Mouse (Mus musculus) kidney, adult 2 months (tissue): Measurements from ENCODE around the gene Gsg1. TPM values are rescaled to one million over a fixed set of nuclear protein-coding genes. Genes with fewer than 3 reads are reported as not detected.
A peak's percentile ranks its signal among the peaks of the same experiment; 100 is the strongest.

Experiments
- DNase-seq: peaks from one replicate; pipeline ENCODE4 v3.0.0; 2021
- H3K27ac ChIP-seq: fragments of 200-500 bp; 2 replicates; pipeline ENCODE4 v1.5.1; 2012; ENCODE audit warnings: low read depth, low read length, control low read depth, inconsistent platforms; ENCODE audit not compliant: insufficient read depth
- H3K27me3 ChIP-seq: fragments of 200-500 bp; replicated peaks from 2 replicates; pipeline ENCODE4 v1.6.1; 2012; ENCODE audit warnings: mild to moderate bottlenecking, moderate library complexity, low read length, inconsistent platforms; ENCODE audit not compliant: control insufficient read depth, insufficient read depth
- H3K36me3 ChIP-seq: fragments of 200-500 bp; 2 replicates; pipeline ENCODE4 v1.6.1; 2012; ENCODE audit warnings: mild to moderate bottlenecking, moderate library complexity, low read length, inconsistent platforms; ENCODE audit not compliant: control insufficient read depth, insufficient read depth
- H3K4me1 ChIP-seq: fragments of 200-500 bp; 2 replicates; pipeline ENCODE4 v1.6.1; 2011; ENCODE audit warnings: low read length; ENCODE audit not compliant: control insufficient read depth, insufficient read depth
- H3K4me3 ChIP-seq: fragments of 200-500 bp; 2 replicates; pipeline ENCODE4 v1.5.1; 2011; ENCODE audit warnings: mild to moderate bottlenecking, low read depth, low read length, control low read depth; ENCODE audit not compliant: insufficient read depth
- CTCF ChIP-seq: fragments of 200-500 bp; conservative IDR thresholded peaks from 2 replicates; pipeline ENCODE4 v1.5.1; 2011; ENCODE audit warnings: low read depth, mild to moderate bottlenecking, control low read depth, low read length, moderate library complexity, mixed read lengths; ENCODE audit not compliant: insufficient read depth, insufficient read length
- POLR2A ChIP-seq: fragments of 200-500 bp; IDR thresholded peaks from one replicate; pipeline ENCODE4 v1.6.1; 2011; ENCODE audit warnings: low read depth, low read length, control low read depth
- WGBS: fragments of 180-500 bp; shearing (Covaris S2); methylation state at CpG from one replicate; pipeline ENCODE4 v1.1.7; 2018; 5-methylcytosine and 5-hydroxymethylcytosine counted together
- polyA plus RNA-seq: library from polyadenylated mRNA; depleted of rRNA; stranded (reverse); fragments of >200 nt; gene quantifications from 2 replicates; pipeline ENCODE4 v1.2.3, GENCODE M21; 2012

The Gsg1 gene
- polyA plus RNA-seq, 1 experiment = 0.55 TPM

GRCm38 (mm10) chr6:135245586-135245985, 8.6 kb downstream of the Gsg1 start:
- TF ChIP-seq POLR2A (no peak), CTCF (no peak)
- H3K4me1 ChIP-seq = no peaks in the 10 kb centered on the region
- H3K4me3 ChIP-seq = no peak overlapping the region
- H3K27me3 ChIP-seq = no peaks in the 10 kb centered on the region
- H3K36me3 ChIP-seq = no peaks in the 10 kb centered on the region
- H3K27ac ChIP-seq = no peak overlapping the region
- 84% methylated on average over 8 of the region's 8 CpGs for WGBS
- DNase-seq = no peak

GRCm38 (mm10) chr6:135240361-135240760, 13.8 kb downstream of the Gsg1 start:
- H3K4me1 ChIP-seq = no peaks in the 10 kb centered on the region
- H3K27me3 ChIP-seq = no peaks in the 10 kb centered on the region
- no peaks in the 10 kb centered on the region for H3K36me3 ChIP-seq
- no peak overlapping the region for H3K27ac ChIP-seq
- 89% methylated on average over 8 of the region's 8 CpGs for WGBS
- TF ChIP-seq CTCF = no peak
- no peak for TF ChIP-seq POLR2A
- DNase-seq = no peak
- no peak overlapping the region for H3K4me3 ChIP-seq

GRCm38 (mm10) chr6:135238211-135238610, 15.9 kb downstream of the Gsg1 start:
- Histone ChIP-seq H3K36me3 (no peaks in the 10 kb centered on the region), H3K27ac (no peak overlapping the region), H3K4me3 (no peak overlapping the region), H3K4me1 (no peaks in the 10 kb centered on the region), H3K27me3 (no peaks in the 10 kb centered on the region)
- TF ChIP-seq CTCF (no peak), POLR2A (no peak)
- 66% methylated on average over 4 of the region's 4 CpGs for WGBS
- DNase-seq = no peak

- no peak overlapping the region for H3K4me3 ChIP-seq
- H3K36me3 ChIP-seq = no peaks in the 10 kb centered on the region
- H3K4me1 ChIP-seq = no peaks in the 10 kb centered on the region
- 68% methylated on average over 14 of the region's 14 CpGs for WGBS
- no peak for DNase-seq
- TF ChIP-seq CTCF (no peak), POLR2A (no peak)
- H3K27me3 ChIP-seq = no peaks in the 10 kb centered on the region
- no peak overlapping the region for H3K27ac ChIP-seq
Observed at GRCm38 (mm10) chr6:135237326-135237725, 16.8 kb downstream of the Gsg1 start.

GRCm38 (mm10) chr6:135236576-135236975, 17.6 kb downstream of the Gsg1 start:
- Histone ChIP-seq H3K36me3 (no peaks in the 10 kb centered on the region), H3K4me3 (no peak overlapping the region), H3K27ac (no peak overlapping the region), H3K27me3 (no peaks in the 10 kb centered on the region), H3K4me1 (no peaks in the 10 kb centered on the region)
- no peak for TF ChIP-seq POLR2A
- peak; percentile 8; the same call in 1 of the 2 replicates for TF ChIP-seq CTCF
- no peak for DNase-seq
- WGBS = 90% methylated on average over 3 of the region's 3 CpGs

- Histone ChIP-seq H3K4me3 (no peak overlapping the region), H3K4me1 (no peaks in the 10 kb centered on the region), H3K27ac (no peak overlapping the region), H3K36me3 (no peaks in the 10 kb centered on the region), H3K27me3 (no peaks in the 10 kb centered on the region)
- DNase-seq = no peak
- WGBS = 93% methylated on average over 3 of the region's 3 CpGs
- no peak for TF ChIP-seq POLR2A
- TF ChIP-seq CTCF = no peak
Observed at GRCm38 (mm10) chr6:135235742-135236141, 18.4 kb downstream of the Gsg1 start.

GRCm38 (mm10) chr6:135232443-135233182, 21.5 kb downstream of the Gsg1 start:
- Histone ChIP-seq H3K27ac (no peak overlapping the region), H3K27me3 (no peaks in the 10 kb centered on the region), H3K36me3 (no peaks in the 10 kb centered on the region), H3K4me1 (no peaks in the 10 kb centered on the region), H3K4me3 (no peak overlapping the region)
- DNase-seq = no peak
- 79% methylated on average over 12 of the region's 12 CpGs for WGBS
- TF ChIP-seq POLR2A = no peak
- no peak for TF ChIP-seq CTCF

GRCm38 (mm10) chr6:135230586-135230985, 23.6 kb downstream of the Gsg1 start:
- H3K27ac ChIP-seq = no peak overlapping the region
- 91% methylated on average over 6 of the region's 6 CpGs for WGBS
- no peak overlapping the region for H3K4me3 ChIP-seq
- no peaks in the 10 kb centered on the region for H3K27me3 ChIP-seq
- TF ChIP-seq CTCF (no peak), POLR2A (no peak)
- no peak for DNase-seq
- no peaks in the 10 kb centered on the region for H3K4me1 ChIP-seq
- H3K36me3 ChIP-seq = no peaks in the 10 kb centered on the region
